Mouse (Mus musculus): ENCODE data around the gene Atxn7l2. TPM values are rescaled to one million over a fixed set of nuclear protein-coding genes. Genes with fewer than 3 reads are reported as not detected.

Atxn7l2 gene
- total and polyA plus RNA-seq, 3 experiments: 3.8 to 13.3 (median 4.2) TPM

- no peaks in the 10 kb centered on the region for H3K4me1 ChIP-seq (ENCODE audit: control insufficient read depth in 1 of 2, insufficient read depth in 2 of 2)
- H3K36me3 ChIP-seq (replicated peaks in 1 of 2; ENCODE audit: control insufficient read depth in 1 of 2, insufficient read depth in 1 of 2, low read length in 1 of 2): no peaks in the 10 kb centered on the region
- no peak for DNase-seq (ENCODE audit: extremely low read depth)
- TF ChIP-seq MEF2A (IDR thresholded peaks at IDR 0.05; ENCODE audit: borderline replicate concordance, low read depth, low read length) (0 out of 2 replicates have a peak, but pooled peaks have one; percentile 28), RCOR1 (conservative IDR thresholded peaks at IDR 0.05; ENCODE audit: low read depth, low read length) (no peak), USF1 (IDR thresholded peaks at IDR 0.05; ENCODE audit: low read depth, low read length) (peak; percentile 49), USF2 (conservative IDR thresholded peaks at IDR 0.05; ENCODE audit: low read depth, low read length) (no peak)
- peaks cover 3% of the 10 kb centered on the region for H3K9me3 ChIP-seq (replicated peaks; ENCODE audit: low read length)
- dilution Hi-C loops (cut with MboI; ENCODE audit: extremely low pct_ligation_motif_present, extremely low pct_unique_long_range_greater_than_20kb, low sequenced_read_pairs) (no loop called here), in situ Hi-C loops (cut with MboI; ENCODE audit: low pct_ligation_motif_present, low pct_unique_long_range_greater_than_20kb, low sequenced_read_pairs) (no loop called here)
- no peak within 1 kb of the TSS for H3K9ac ChIP-seq (ENCODE audit: insufficient read depth, low read depth)
- H3K27ac ChIP-seq (ENCODE audit: insufficient read depth, low read depth): no peak within 1 kb of the TSS
- H3K79me2 ChIP-seq (replicated peaks; ENCODE audit: control insufficient read depth, extremely low read depth, insufficient read depth, poor library complexity, severe bottlenecking): no peaks in the 10 kb centered on the region
- peak within 1 kb of the TSS in 1 of 3 experiments; percentile 23 for H3K4me3 ChIP-seq (replicated peaks in 1 of 3; ENCODE audit: low read depth in 2 of 3, low read length in 2 of 3, poor library complexity in 1 of 3)
- H3K27me3 ChIP-seq (replicated peaks): peaks cover 48% of the 10 kb centered on the region
- H3K4me2 ChIP-seq (ENCODE audit: insufficient read depth, low read depth, poor library complexity, severe bottlenecking): peak within 1 kb of the TSS; percentile 56
Observed at GRCm38 (mm10) chr3:108226558-108227350, 16.0 kb upstream of the Atxn7l2 start, which contains the start of gene Sypl2. TSS of gene Sypl2 (minus strand) at chr3:108226648.

GRCm38 (mm10) chr3:108225711-108226557 is 15.2 kb upstream of the Atxn7l2 start:
- dilution Hi-C loops (cut with MboI; ENCODE audit: extremely low pct_ligation_motif_present, extremely low pct_unique_long_range_greater_than_20kb, low sequenced_read_pairs) (no loop called here), in situ Hi-C loops (cut with MboI; ENCODE audit: low pct_ligation_motif_present, low pct_unique_long_range_greater_than_20kb, low sequenced_read_pairs) (no loop called here)
- H3K27ac ChIP-seq (ENCODE audit: insufficient read depth, low read depth): no peak overlapping the region
- no peak overlapping the region for H3K4me3 ChIP-seq (replicated peaks in 1 of 3; ENCODE audit: low read depth in 2 of 3, low read length in 2 of 3, poor library complexity in 1 of 3)
- no peaks in the 10 kb centered on the region for H3K4me1 ChIP-seq (ENCODE audit: control insufficient read depth in 1 of 2, insufficient read depth in 2 of 2)
- H3K4me2 ChIP-seq (ENCODE audit: insufficient read depth, low read depth, poor library complexity, severe bottlenecking): peak overlapping the region; percentile 56; the same call in 1 of the 2 replicates
- H3K27me3 ChIP-seq (replicated peaks): peaks cover 55% of the 10 kb centered on the region
- H3K9ac ChIP-seq (ENCODE audit: insufficient read depth, low read depth): no peak overlapping the region
- H3K36me3 ChIP-seq (replicated peaks in 1 of 2; ENCODE audit: control insufficient read depth in 1 of 2, insufficient read depth in 1 of 2, low read length in 1 of 2): no peaks in the 10 kb centered on the region
- peaks cover 3% of the 10 kb centered on the region for H3K9me3 ChIP-seq (replicated peaks; ENCODE audit: low read length)
- no peak for TF ChIP-seq PAX5 (IDR thresholded peaks at IDR 0.05; ENCODE audit: low read length)
- DNase-seq (ENCODE audit: extremely low read depth): no peak
- H3K79me2 ChIP-seq (replicated peaks; ENCODE audit: control insufficient read depth, extremely low read depth, insufficient read depth, poor library complexity, severe bottlenecking): no peaks in the 10 kb centered on the region

- dilution Hi-C loops (cut with MboI; ENCODE audit: extremely low pct_ligation_motif_present, extremely low pct_unique_long_range_greater_than_20kb, low sequenced_read_pairs) (no loop called here), in situ Hi-C loops (cut with MboI; ENCODE audit: low pct_ligation_motif_present, low pct_unique_long_range_greater_than_20kb, low sequenced_read_pairs) (no loop called here)
- no peak for DNase-seq (ENCODE audit: extremely low read depth)
Observed at GRCm38 (mm10) chr3:108220661-108221060, 9.9 kb upstream of the Atxn7l2 start.

More at GRCm38 (mm10) chr3:108220661-108221060, 9.9 kb upstream of the Atxn7l2 start:
- Histone ChIP-seq H3K4me1 (ENCODE audit: control insufficient read depth in 1 of 2, insufficient read depth in 2 of 2) (no peaks in the 10 kb centered on the region), H3K79me2 (replicated peaks; ENCODE audit: control insufficient read depth, extremely low read depth, insufficient read depth, poor library complexity, severe bottlenecking) (no peaks in the 10 kb centered on the region), H3K9ac (ENCODE audit: insufficient read depth, low read depth) (no peak overlapping the region), H3K27me3 (replicated peaks) (peaks cover 91% of the 10 kb centered on the region), H3K9me3 (replicated peaks; ENCODE audit: low read length) (no peaks in the 10 kb centered on the region), H3K4me3 (replicated peaks in 1 of 3; ENCODE audit: low read depth in 2 of 3, low read length in 2 of 3, poor library complexity in 1 of 3) (no peak overlapping the region), H3K27ac (ENCODE audit: insufficient read depth, low read depth) (no peak overlapping the region), H3K4me2 (ENCODE audit: insufficient read depth, low read depth, poor library complexity, severe bottlenecking) (no peak overlapping the region), H3K36me3 (replicated peaks in 1 of 2; ENCODE audit: control insufficient read depth in 1 of 2, insufficient read depth in 1 of 2, low read length in 1 of 2) (no peaks in the 10 kb centered on the region)
- TF ChIP-seq TCF12 (IDR thresholded peaks at IDR 0.05; ENCODE audit: low read depth, low read length) (no peak), GABPA (IDR thresholded peaks at IDR 0.05; ENCODE audit: insufficient replicate concordance, low read depth, low read length) (no peak), ZKSCAN1 (IDR thresholded peaks at IDR 0.05; ENCODE audit: borderline replicate concordance, low read depth, low read length) (no peak), USF2 (conservative IDR thresholded peaks at IDR 0.05; ENCODE audit: low read depth, low read length) (no peak), BHLHE40 (IDR thresholded peaks at IDR 0.05; ENCODE audit: low read depth, low read length) (no peak), ZMIZ1 (IDR thresholded peaks at IDR 0.05; ENCODE audit: low read depth, low read length) (no peak)

Data from CH12.LX (cell line).